In genomic region chr1:180332928-180333440, GRCm38 (mm10) we compare ENCODE assay signal across 8 mouse cellular contexts. TPM values are rescaled to one million over a fixed set of nuclear protein-coding genes. Genes with fewer than 3 reads are reported as not detected.
DNase-seq lines count a peak whose midpoint lies in the region; ATAC-seq and TF ChIP-seq lines count a peak whose summit lies in the region.

No protein-coding gene starts in this region.

- H3K4me2 ChIP-seq in lung, embryonic 14.5 days, result peak overlapping the region; percentile 99
- H3K4me2 ChIP-seq in forebrain, embryonic 12.5 days, result peak overlapping the region; percentile 95
- H3K4me2 ChIP-seq in intestine, embryonic 15.5 days (replicated peaks), result peak overlapping the region; percentile 93
- peak overlapping the region; percentile 93 for H3K4me2 ChIP-seq in neural tube, embryonic 13.5 days

- H3K27me3 ChIP-seq in lung, embryonic 14.5 days (ENCODE audit: insufficient read depth, low read length), result peaks cover 11% of the 10 kb centered on the region; the same call in 1 of the 2 replicates
- H3K27me3 ChIP-seq in forebrain, embryonic 12.5 days, result peaks cover 47% of the 10 kb centered on the region
- no peaks in the 10 kb centered on the region for H3K27me3 ChIP-seq in intestine, embryonic 15.5 days (replicated peaks)
- H3K27me3 ChIP-seq in neural tube, embryonic 13.5 days, result peaks cover 59% of the 10 kb centered on the region

- ATAC-seq in lung, embryonic 14.5 days (ENCODE audit: insufficient read depth), result no peak
- ATAC-seq in forebrain, embryonic 12.5 days (ENCODE audit: low FRiP score), result no peak
- no peak for ATAC-seq in intestine, embryonic 15.5 days
- ATAC-seq in neural tube, embryonic 13.5 days (ENCODE audit: low read depth), result no peak

- peak overlapping the region; percentile 89 for H3K9ac ChIP-seq in lung, embryonic 14.5 days
- H3K9ac ChIP-seq in forebrain, embryonic 12.5 days, result peak overlapping the region; percentile 66
- H3K9ac ChIP-seq in intestine, embryonic 15.5 days, result peak overlapping the region; percentile 87; the same call in 1 of the 2 replicates
- peak overlapping the region; percentile 86 for H3K9ac ChIP-seq in neural tube, embryonic 13.5 days

- TF ChIP-seq CTCF in lung, embryonic 14.5 days (IDR thresholded peaks at IDR 0.05; ENCODE audit: low read depth), result no peak

- no peak for DNase-seq in lung, embryonic 14.5 days
- DNase-seq in lung, postnatal 25 days (ENCODE audit: low spot score), result no peak
- DNase-seq in gastrocnemius, postnatal 10 days, result no peak
- DNase-seq in spleen, postnatal 14 days (ENCODE audit: low spot score in 2 of 2), result no peak
- no peak for DNase-seq in adrenal gland, postnatal 10 days

- 49% methylated on average over 14 of the region's 14 CpGs for whole genome bisulfite sequencing in lung, embryonic 14.5 days
- WGBS in forebrain, embryonic 12.5 days, result 23% methylated on average over 14 of the region's 14 CpGs
- WGBS in intestine, embryonic 15.5 days, result 52% methylated on average over 14 of the region's 14 CpGs
- WGBS in neural tube, embryonic 13.5 days, result 19% methylated on average over 14 of the region's 14 CpGs

- peak overlapping the region; percentile 74 for H3K4me3 ChIP-seq in lung, embryonic 14.5 days (ENCODE audit: low read depth, low read length)
- peak overlapping the region; percentile 52 for H3K4me3 ChIP-seq in forebrain, embryonic 12.5 days (replicated peaks)
- peak overlapping the region; percentile 75 for H3K4me3 ChIP-seq in intestine, embryonic 15.5 days (replicated peaks)
- peak overlapping the region; percentile 55 for H3K4me3 ChIP-seq in neural tube, embryonic 13.5 days

- H3K9me3 ChIP-seq in lung, embryonic 14.5 days (ENCODE audit: low read depth, low read length), result no peaks in the 10 kb centered on the region
- H3K9me3 ChIP-seq in forebrain, embryonic 12.5 days, result no peaks in the 10 kb centered on the region
- H3K9me3 ChIP-seq in intestine, embryonic 15.5 days, result no peaks in the 10 kb centered on the region
- no peaks in the 10 kb centered on the region for H3K9me3 ChIP-seq in neural tube, embryonic 13.5 days

- H3K4me1 ChIP-seq in lung, embryonic 14.5 days (ENCODE audit: insufficient read depth), result peaks cover 24% of the 10 kb centered on the region
- H3K4me1 ChIP-seq in forebrain, embryonic 12.5 days, result peaks cover 49% of the 10 kb centered on the region
- peaks cover 53% of the 10 kb centered on the region for H3K4me1 ChIP-seq in intestine, embryonic 15.5 days (replicated peaks)
- peaks cover 72% of the 10 kb centered on the region for H3K4me1 ChIP-seq in neural tube, embryonic 13.5 days (replicated peaks)

- H3K36me3 ChIP-seq in lung, embryonic 14.5 days (ENCODE audit: insufficient read depth), result peaks cover 18% of the 10 kb centered on the region
- no peaks in the 10 kb centered on the region for H3K36me3 ChIP-seq in forebrain, embryonic 12.5 days (replicated peaks)
- peaks cover 8% of the 10 kb centered on the region; the same call in 1 of the 2 replicates for H3K36me3 ChIP-seq in intestine, embryonic 15.5 days
- H3K36me3 ChIP-seq in neural tube, embryonic 13.5 days, result no peaks in the 10 kb centered on the region

- no peak overlapping the region for H3K27ac ChIP-seq in lung, embryonic 14.5 days (ENCODE audit: low read depth)
- H3K27ac ChIP-seq in forebrain, embryonic 12.5 days, result no peak overlapping the region
- H3K27ac ChIP-seq in intestine, embryonic 15.5 days, result no peak overlapping the region
- H3K27ac ChIP-seq in neural tube, embryonic 13.5 days (replicated peaks), result no peak overlapping the region

RNA-seq across cellular contexts. Expression of gene Itpkb, which starts 2.7 kb away (rescaled TPM):
- 8.1 and 9.0 TPM in 2 replicates for polyA plus RNA-seq in lung, embryonic 14.5 days (2014; fragmentation: Nextera tagmentation; extraction: Ambion mirVana)
- 3.7 and 4.2 TPM in 2 replicates for polyA plus RNA-seq in forebrain, embryonic 12.5 days (2016; fragmentation: Nextera tagmentation; extraction: Ambion mirVana)
- 6.9 and 8.2 TPM in 2 replicates for polyA plus RNA-seq in intestine, embryonic 15.5 days (2015; fragmentation: Nextera tagmentation; extraction: Ambion mirVana)
- polyA plus RNA-seq in neural tube, embryonic 13.5 days (2015; fragmentation: Nextera tagmentation; extraction: Ambion mirVana), result 3.9 and 4.0 TPM in 2 replicates
- total RNA-seq in gastrocnemius, postnatal 10 days (2021), result 10 to 100 TPM; 30.1 to 38.7 TPM
- total RNA-seq in adrenal gland, postnatal 10 days (2021), result 10 to 100 TPM; 59.2 to 73.0 TPM
